8 mouse cellular contexts compared by ENCODE assay signal in the genomic region with DNA sequence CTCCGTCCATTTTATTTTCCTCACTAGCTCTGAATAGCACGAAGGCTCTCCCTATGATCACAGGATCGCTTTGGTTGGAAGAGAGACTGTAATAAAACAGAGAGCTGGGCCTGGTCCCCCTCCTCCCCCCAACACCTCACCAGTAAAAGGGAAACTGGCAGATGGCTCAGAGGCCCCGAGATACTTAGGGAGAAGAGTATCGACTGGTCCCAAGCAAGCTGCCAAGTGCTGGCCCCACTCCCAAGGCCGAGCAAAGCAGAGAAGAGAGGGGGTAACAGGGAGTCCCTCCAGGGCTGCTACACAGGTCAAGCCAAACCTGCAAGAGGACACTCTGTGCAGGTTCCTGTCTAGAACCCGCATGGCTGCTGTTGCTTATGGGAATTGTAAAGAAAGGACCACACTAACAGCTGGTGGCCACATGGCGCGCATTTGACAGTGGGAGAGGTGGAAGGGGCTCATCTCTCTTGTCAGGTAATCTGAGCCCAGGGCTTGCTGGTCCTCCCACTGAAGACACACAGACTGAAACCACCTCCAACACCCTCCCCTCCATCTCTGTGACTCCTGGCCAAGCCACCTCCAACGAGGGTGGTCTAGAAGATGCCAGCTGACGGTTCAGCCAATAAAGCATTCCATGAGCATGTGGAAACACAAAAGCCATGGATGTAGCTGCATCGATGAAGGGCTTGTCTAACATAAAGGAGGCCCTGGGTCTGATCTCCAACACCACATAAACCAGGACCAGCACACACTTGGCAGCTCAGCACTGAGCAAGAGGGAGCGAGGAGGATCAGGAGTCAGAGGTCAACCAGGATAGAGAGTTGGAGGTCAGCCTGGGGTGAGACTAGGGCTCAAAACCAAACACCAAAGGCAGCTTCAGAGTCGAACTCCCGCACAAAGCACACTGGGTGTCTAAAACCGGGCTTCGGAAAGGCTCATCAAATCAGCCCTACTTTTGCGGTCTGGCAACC. TPM values are rescaled to one million over a fixed set of nuclear protein-coding genes. Genes with fewer than 3 reads are reported as not detected.
DNase-seq lines count a peak whose midpoint lies in the region; ATAC-seq and TF ChIP-seq lines count a peak whose summit lies in the region.
"Had no signal": no experiment of that assay in that cellular context is flagged by ENCODE, and none has a peak within 500 bp of the region (broad histone marks: within the 10 kb centered on the region; RNA-seq: fewer than 3 reads in every experiment).

No protein-coding gene starts in this region.

- 30% methylated on average over 18 of the region's 18 CpGs for WGBS in lung, embryonic 14.5 days
- 36% methylated on average over 18 of the region's 18 CpGs for WGBS in forebrain, embryonic 10.5 days
- 28% methylated on average over 18 of the region's 18 CpGs for WGBS in intestine, embryonic 15.5 days

- H3K36me3 ChIP-seq in lung, embryonic 14.5 days (ENCODE audit: insufficient read depth), result no peaks in the 10 kb centered on the region
- peaks cover 13% of the 10 kb centered on the region; the same call in 1 of the 2 replicates for H3K36me3 ChIP-seq in forebrain, embryonic 10.5 days (replicated peaks)
- no peaks in the 10 kb centered on the region; the same call in 1 of the 2 replicates for H3K36me3 ChIP-seq in intestine, embryonic 15.5 days

- peaks cover 6% of the 10 kb centered on the region; the same call in 1 of the 2 replicates for H3K9me3 ChIP-seq in lung, embryonic 14.5 days (ENCODE audit: low read depth, low read length)
- H3K9me3 ChIP-seq in forebrain, embryonic 10.5 days, result peaks cover 15% of the 10 kb centered on the region
- H3K9me3 ChIP-seq in intestine, embryonic 15.5 days, result no peaks in the 10 kb centered on the region

- peak; percentile 57 for ATAC-seq in lung, embryonic 14.5 days (ENCODE audit: insufficient read depth)
- peak; percentile 40 for ATAC-seq in intestine, embryonic 15.5 days

- TF ChIP-seq CTCF in lung, embryonic 14.5 days (IDR thresholded peaks at IDR 0.05; ENCODE audit: low read depth), result no peak

- H3K9ac ChIP-seq in lung, embryonic 14.5 days, result no peak overlapping the region
- H3K9ac ChIP-seq in intestine, embryonic 15.5 days, result no peak overlapping the region

- H3K4me3 ChIP-seq in lung, embryonic 14.5 days (ENCODE audit: low read depth, low read length), result no peak overlapping the region
- no peak overlapping the region; the same call in 1 of the 2 replicates for H3K4me3 ChIP-seq in forebrain, embryonic 10.5 days
- no peak overlapping the region for H3K4me3 ChIP-seq in intestine, embryonic 15.5 days (replicated peaks)

- no peaks in the 10 kb centered on the region for H3K27me3 ChIP-seq in lung, embryonic 14.5 days (ENCODE audit: insufficient read depth, low read length)
- peaks cover 39% of the 10 kb centered on the region for H3K27me3 ChIP-seq in forebrain, embryonic 10.5 days (ENCODE audit: poor library complexity, severe bottlenecking)
- H3K27me3 ChIP-seq in intestine, embryonic 15.5 days (replicated peaks), result no peaks in the 10 kb centered on the region

- H3K4me2 ChIP-seq in lung, embryonic 14.5 days, result peak overlapping the region; percentile 11; the same call in 1 of the 2 replicates
- H3K4me2 ChIP-seq in intestine, embryonic 15.5 days (replicated peaks), result peak overlapping the region; percentile 35

- DNase-seq in lung, embryonic 14.5 days, result peak; percentile 62
- DNase-seq in lung, adult 18-20 months, result no peak
- DNase-seq in forebrain, embryonic 10.5 days (ENCODE audit: extremely low spot score, low spot score), result peak; percentile 22
- peak; percentile 63 for DNase-seq in ovary, postnatal 36 days (ENCODE audit: low spot score)
- no peak for DNase-seq in urinary bladder, postnatal 25 days (ENCODE audit: low spot score)
- DNase-seq in layer of hippocampus, postnatal 36 days, result no peak

- H3K4me1 ChIP-seq in lung, embryonic 14.5 days (ENCODE audit: insufficient read depth), result peaks cover 45% of the 10 kb centered on the region
- H3K4me1 ChIP-seq in forebrain, embryonic 10.5 days, result peaks cover 70% of the 10 kb centered on the region
- peaks cover 63% of the 10 kb centered on the region for H3K4me1 ChIP-seq in intestine, embryonic 15.5 days (replicated peaks)

- peak overlapping the region; percentile 58 for H3K27ac ChIP-seq in lung, embryonic 14.5 days (ENCODE audit: low read depth)
- peak overlapping the region; percentile 67 for H3K27ac ChIP-seq in forebrain, embryonic 10.5 days
- H3K27ac ChIP-seq in intestine, embryonic 15.5 days, result peak overlapping the region; percentile 58

RNA-seq across cellular contexts. Expression of a gene that starts 49.2 kb away (rescaled TPM):
- polyA plus RNA-seq in lung, embryonic 14.5 days (2014; fragmentation: Nextera tagmentation; extraction: Ambion mirVana), result 16.2 and 18.2 TPM in 2 replicates
- polyA plus RNA-seq in forebrain, embryonic 10.5 days (2016; fragmentation: Nextera tagmentation; extraction: Ambion mirVana), result 17.1 and 18.1 TPM in 2 replicates
- polyA plus RNA-seq in intestine, embryonic 15.5 days (2015; fragmentation: Nextera tagmentation; extraction: Ambion mirVana), result 18.8 and 19.3 TPM in 2 replicates
- total RNA-seq in layer of hippocampus, postnatal 36 days (2021), result under 1 TPM; 0.65 to 0.91 TPM
- total RNA-seq: neutrophil, adult 5-6 weeks had no signal

Comparison
In these comparisons a context has a peak if more than half of its experiments do, and no peak if none do; other contexts are left out.
1. DNase-seq: peak in lung, embryonic 14.5 days (single experiment), forebrain, embryonic 10.5 days (single experiment) and ovary, postnatal 36 days (single experiment); none in lung, adult 18-20 months (0 of 2), urinary bladder, postnatal 25 days (single experiment) and layer of hippocampus, postnatal 36 days (0 of 2).
2. Peak in every context shown above with its lines, with median percentiles within 50 percentile points of each other: H3K27ac ChIP-seq.